Mouse (Mus musculus) adrenal gland (tissue): Measurements from ENCODE around the gene Faap100.

Source experiments
- intact Hi-C: fragments of 180-260 bp; cut with DNase I; formaldehyde crosslinking; loops from one replicate; pipeline ENCODE4 v1.15.1; 2025

The Faap100 gene

DNA sequence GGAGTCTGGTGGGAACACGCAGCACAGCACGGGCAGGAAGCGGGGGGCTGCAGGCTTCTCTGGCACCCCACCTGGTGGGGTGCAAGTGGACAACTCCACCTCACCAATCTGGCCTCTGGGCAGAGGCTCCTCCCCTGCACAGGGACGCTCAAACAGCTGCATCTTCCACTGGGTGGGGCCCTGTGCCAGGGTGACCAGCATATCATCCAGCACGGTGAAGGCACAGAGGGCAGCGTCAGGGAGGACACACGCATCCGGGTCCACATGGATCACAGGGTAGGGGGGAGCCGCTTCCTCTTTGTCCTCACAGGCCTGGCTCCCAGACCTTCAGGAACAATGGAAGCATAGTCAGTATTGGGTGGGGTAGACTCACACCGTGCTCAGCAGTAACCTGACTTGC, 1.2 kb downstream of the Faap100 start:
- intact Hi-C loops = no loop called here

- intact Hi-C loops = no loop called here
These were observed 2.0 kb downstream of the Faap100 start for GRCm38 (mm10) chr11:120376302-120377160.

- intact Hi-C loops = loop anchor here (1.0 kb wide), 1 partner anchor 19 kb away; no protein-coding TSS in a partner anchor
These were observed 3.2 kb downstream of the Faap100 start for GRCm38 (mm10) chr11:120375324-120375723.

- intact Hi-C loops = no loop called here
These were observed 4.6 kb downstream of the Faap100 start for GRCm38 (mm10) chr11:120373820-120374586.

- intact Hi-C loops = no loop called here
These were observed 5.5 kb downstream of the Faap100 start for GRCm38 (mm10) chr11:120373025-120373424.

DNA sequence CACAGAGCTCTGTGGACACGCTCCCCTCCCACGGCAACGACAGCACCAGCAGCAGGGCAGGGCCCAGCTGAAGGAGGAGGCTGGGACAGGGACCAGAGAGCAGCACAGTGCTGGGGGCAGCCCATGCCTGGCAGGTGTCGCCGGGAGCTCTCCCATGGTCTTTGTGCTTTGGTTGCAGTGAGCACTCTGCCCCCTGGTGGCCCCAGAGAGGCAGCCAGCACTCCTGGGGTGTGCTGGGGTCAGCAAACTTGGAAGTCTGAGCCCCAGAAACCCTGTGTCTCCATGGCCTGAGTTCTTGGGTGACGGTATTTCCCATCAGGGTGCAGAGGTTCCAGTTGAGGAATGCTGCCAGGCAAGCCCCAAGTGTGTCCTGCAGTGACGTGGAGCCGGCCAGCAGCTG, 8.9 kb downstream of the Faap100 start:
- intact Hi-C loops = no loop called here

DNA sequence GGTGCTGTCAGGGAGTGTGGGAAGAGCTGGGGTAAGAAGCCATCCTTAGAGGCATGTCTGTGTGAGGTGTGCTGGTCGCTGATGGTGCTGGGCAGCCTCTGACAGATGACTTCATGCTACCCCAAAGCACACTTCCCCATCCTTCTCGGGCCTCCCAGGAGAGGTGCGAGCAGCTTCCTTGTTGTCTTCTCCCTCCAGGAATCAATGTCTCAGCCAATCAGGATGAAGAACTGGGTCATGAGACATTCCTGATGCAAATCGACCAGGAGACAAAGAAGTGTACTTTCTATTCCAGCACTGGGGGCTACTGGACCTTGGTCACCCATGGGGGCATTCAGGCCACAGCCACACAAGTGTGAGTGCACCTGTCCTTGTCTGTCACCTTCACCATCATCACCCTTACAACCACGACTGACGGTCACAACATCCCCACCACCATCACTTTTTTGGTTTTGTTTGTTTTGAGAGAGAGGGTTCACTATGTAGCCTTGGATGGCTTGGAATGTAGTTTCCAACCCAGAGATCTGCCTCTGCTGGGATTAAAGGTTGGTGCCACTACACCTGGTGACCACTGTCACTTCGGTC, 12.0 kb downstream of the Faap100 start:
- intact Hi-C loops = no loop called here

GRCm38 (mm10) chr11:120362891-120363290, 15.7 kb downstream of the Faap100 start:
- intact Hi-C loops = no loop called here

- intact Hi-C loops = no loop called here
These were observed 17.3 kb downstream of the Faap100 start, which contains the start of gene Fscn2 for GRCm38 (mm10) chr11:120361295-120361694. Gene Fscn2 (plus strand): TSS chr11:120361534.

- intact Hi-C loops = no loop called here
These were observed 17.8 kb downstream of the Faap100 start for GRCm38 (mm10) chr11:120360755-120361154.

DNA sequence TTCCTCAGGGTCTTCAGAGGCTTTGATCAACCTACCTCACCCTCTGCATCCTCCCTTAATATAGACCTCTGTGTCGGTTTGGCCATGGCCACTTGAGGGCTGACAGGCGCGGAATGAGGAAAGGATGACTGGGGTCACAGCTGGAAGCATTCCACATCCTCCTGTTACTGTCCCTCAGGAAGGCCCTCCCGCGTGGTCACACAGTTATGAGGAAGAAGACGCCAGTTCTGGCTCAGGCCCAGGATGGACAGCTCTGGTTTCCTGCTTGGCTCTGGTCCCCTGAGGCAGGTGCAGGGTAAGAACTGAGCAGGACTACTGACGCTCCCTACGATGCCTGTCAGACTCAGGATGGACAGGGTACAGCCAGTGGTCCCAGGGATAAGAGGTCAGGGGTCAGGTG, 18.5 kb downstream of the Faap100 start:
- intact Hi-C loops = no loop called here

GRCm38 (mm10) chr11:120359391-120359790, 19.2 kb downstream of the Faap100 start:
- intact Hi-C loops = no loop called here

GRCm38 (mm10) chr11:120357791-120358401, 20.7 kb downstream of the Faap100 start:
- intact Hi-C loops = no loop called here

GRCm38 (mm10) chr11:120356900-120357299, 21.7 kb downstream of the Faap100 start:
- intact Hi-C loops = loop anchor here (1.0 kb wide), 1 partner anchor 18 kb away; no protein-coding TSS in a partner anchor

DNA sequence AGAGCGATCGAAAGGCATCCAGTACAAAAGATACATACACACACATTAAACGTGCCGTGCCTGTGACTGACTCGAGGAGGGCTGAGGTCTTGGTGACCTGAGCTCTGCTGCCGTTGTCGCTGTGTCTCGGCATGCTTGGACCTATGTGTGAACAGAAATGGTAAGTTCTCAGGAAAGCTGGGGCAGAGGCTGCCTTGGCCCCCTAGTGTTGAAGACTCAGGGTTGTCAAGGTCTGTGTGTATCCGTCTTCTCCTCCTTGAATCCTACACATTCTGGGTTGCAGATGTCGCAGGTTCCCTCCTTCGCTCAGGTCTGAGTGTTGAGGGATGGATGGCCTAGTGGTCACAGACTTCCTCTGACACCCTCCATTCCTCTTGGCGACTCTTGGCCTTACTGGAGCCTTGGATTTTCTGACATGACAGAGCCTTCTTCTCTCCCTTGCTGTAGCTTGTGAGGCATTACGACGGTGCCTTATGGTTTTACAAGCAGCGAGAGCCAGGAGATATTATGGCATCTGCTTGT, 22.2 kb downstream of the Faap100 start:
- intact Hi-C loops = loop anchor here (1.0 kb wide), 1 partner anchor 19 kb away; no protein-coding TSS in a partner anchor

GRCm38 (mm10) chr11:120355277-120356039, 23.1 kb downstream of the Faap100 start:
- intact Hi-C loops = loop anchor here (1.0 kb wide), 1 partner anchor 20 kb away; no protein-coding TSS in a partner anchor

DNA sequence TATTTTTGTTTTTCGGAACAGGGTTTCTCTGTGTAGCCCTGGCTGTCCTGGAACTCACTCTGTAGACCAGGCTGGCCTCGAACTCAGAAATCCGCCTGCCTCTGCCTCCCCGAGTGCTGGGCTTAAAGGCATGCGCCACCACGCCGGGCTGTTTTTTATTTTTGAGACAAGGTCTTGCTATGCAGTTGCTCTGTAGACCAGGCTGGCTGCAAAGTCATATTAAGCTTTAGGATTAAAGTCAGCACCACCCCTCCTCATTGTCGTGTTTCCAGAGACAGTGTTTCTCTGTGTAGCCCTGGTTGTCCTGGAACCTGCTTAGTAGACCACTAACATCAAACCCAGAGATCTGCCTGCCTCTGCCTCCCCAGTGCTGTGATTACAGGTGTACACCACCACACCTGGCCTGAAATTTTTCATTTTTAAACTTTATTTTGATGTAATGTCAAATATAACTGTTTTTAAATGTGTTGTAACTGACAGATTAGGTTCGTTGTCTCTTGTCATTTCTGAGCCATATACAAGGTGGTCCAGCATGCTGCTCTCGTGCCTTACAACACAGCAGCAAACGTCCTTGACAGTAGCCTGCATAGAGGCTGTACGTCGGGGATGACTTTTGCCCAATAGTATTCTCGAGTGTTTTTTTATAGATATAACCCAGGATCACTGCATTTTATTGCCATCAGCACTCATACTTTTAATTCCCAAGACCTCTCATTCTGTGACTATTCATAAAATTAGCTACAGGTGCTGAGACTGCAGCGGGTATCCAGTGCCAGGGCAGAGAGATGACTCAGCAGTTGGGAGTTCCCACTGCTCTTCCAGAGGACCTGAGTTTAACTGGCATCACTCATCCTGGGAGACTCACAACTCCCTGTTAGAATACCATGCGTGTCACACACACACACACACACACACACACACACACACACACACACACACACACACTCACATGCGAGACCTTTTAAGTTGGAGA, 24.0 kb downstream of the Faap100 start:
- intact Hi-C loops = no loop called here

DNA sequence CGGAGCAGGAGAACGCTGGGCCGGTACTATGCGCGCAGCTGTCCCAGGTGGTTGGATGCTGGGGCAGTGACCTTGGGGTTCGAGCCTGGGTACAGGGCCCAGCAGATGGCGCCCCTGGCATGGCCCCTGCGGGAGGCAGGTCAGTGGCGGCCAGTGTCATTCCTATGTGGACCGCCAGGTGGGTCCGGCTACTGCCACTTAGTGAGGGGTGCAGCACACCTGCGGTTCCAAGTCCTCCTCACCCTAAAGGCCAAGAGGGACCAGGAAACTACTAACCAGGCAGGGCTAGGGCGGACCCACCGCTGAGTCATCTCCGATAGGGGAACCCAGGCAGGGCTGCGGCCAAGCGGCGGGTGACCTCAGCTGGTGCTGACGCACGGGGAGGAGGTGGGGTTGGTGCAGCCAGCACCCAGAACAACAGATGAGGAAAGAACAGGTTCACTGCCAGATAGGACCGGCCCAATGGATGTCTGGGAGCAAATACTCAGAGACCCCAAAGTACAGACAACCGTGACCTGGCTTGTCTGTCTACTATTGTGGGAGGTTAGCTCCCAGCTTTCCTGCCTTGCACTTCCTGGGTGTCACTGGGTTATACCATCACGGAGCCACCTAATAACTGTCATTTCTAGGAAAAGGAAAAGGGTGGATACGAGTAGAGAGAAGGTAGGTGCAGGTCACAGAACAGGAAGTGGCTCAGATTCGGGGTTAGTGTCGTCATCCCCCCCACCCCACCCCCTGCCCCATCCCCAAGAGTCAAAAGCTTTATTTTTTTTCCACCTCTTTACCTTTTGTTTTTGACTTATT, 24.9 kb downstream of the Faap100 start:
- intact Hi-C loops = no loop called here
